Mouse (Mus musculus) hindbrain, embryonic 11.5 days (tissue): ENCODE measurements around the gene Rhbdl1. TPM values are rescaled to one million over a fixed set of nuclear protein-coding genes. Genes with fewer than 3 reads are reported as not detected.

Source experiments
- ATAC-seq: fragments of 200-750 bp; cut with Nextera tagmentation; 2 replicates; pipeline ENCODE4 v1.8.0; 2017; ENCODE audit warnings: mild to moderate bottlenecking, moderate TSS enrichment, moderate library complexity; ENCODE audit not compliant: low FRiP score
- DNase-seq: peaks from one replicate; pipeline ENCODE4 v3.0.0-alpha.2; 2015; ENCODE audit warnings: low spot score
- H3K27ac ChIP-seq: fragments of 300-500 bp; sonication (generic); 2 replicates; pipeline ENCODE4 v1.5.1; 2014; ENCODE audit warnings: mild to moderate bottlenecking, low read depth, low read length
- H3K27me3 ChIP-seq: fragments of 300-500 bp; sonication (generic); 2 replicates; pipeline ENCODE4 v1.6.1; 2014; ENCODE audit warnings: mild to moderate bottlenecking, low read length, moderate library complexity, mixed read lengths; ENCODE audit not compliant: control insufficient read depth, insufficient read depth
- H3K36me3 ChIP-seq: fragments of 300-500 bp; sonication (generic); 2 replicates; pipeline ENCODE4 v1.6.1; 2014; ENCODE audit warnings: mild to moderate bottlenecking, low read length, moderate library complexity, mixed read lengths; ENCODE audit not compliant: control insufficient read depth, insufficient read depth
- H3K4me1 ChIP-seq: fragments of 300-500 bp; sonication (generic); replicated peaks from 2 replicates; pipeline ENCODE4 v1.6.1; 2014; ENCODE audit warnings: low read length, mixed read lengths; ENCODE audit not compliant: control insufficient read depth, insufficient read depth
- H3K4me2 ChIP-seq: fragments of 300-500 bp; sonication (generic); replicated peaks from 2 replicates; pipeline ENCODE4 v1.6.1; 2014; ENCODE audit warnings: mild to moderate bottlenecking, low read depth, low read length
- H3K4me3 ChIP-seq: fragments of 300-500 bp; sonication (generic); 2 replicates; pipeline ENCODE4 v1.5.1; 2014; ENCODE audit warnings: low read depth, low read length
- H3K9ac ChIP-seq: fragments of 300-500 bp; sonication (generic); 2 replicates; pipeline ENCODE4 v1.6.1; 2014; ENCODE audit warnings: low read depth, low read length
- H3K9me3 ChIP-seq: fragments of 300-500 bp; sonication (generic); 2 replicates; pipeline ENCODE4 v1.6.1; 2016; ENCODE audit warnings: low read length; ENCODE audit not compliant: control insufficient read depth
- WGBS: fragments of 180-500 bp; shearing (Covaris S2); extraction: QIAGEN DNeasy Blood & Tissue Kit; methylation state at CpG from one replicate; pipeline ENCODE4 v1.1.7; 2014; 5-methylcytosine and 5-hydroxymethylcytosine counted together
- polyA plus RNA-seq: library from polyadenylated mRNA; unstranded; fragments of >200 nt; fragmentation: Nextera tagmentation; extraction: Ambion mirVana; gene quantifications from 2 replicates; pipeline ENCODE4 v1.2.1, GENCODE M21; 2014

Rhbdl1 gene
- polyA plus RNA-seq, 1 experiment from 2014 or later = 3.1 TPM

DNA sequence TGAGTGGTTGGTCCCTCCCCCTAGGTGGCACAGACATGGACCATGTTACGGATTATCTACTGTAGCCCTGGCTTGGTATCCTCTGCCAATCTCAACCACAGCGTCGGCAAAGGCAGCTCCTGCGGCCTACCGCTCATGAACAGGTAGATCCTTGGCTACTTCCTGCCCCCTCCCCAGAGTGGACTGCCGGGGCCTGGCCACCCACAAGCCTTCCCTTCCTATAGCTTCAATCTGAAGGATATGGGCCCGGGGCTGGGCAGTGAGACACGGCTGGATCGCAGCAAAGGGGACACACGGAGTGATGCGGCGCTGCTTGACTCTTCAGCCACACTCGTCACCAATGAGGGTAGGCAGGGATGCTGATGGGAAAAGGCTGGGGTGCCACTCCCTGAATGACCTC lies 10.1 kb downstream of the Rhbdl1 start:
- H3K27me3 ChIP-seq = no peaks in the 10 kb centered on the region
- peaks cover 30% of the 10 kb centered on the region for H3K4me1 ChIP-seq
- no peaks in the 10 kb centered on the region for H3K9me3 ChIP-seq
- no peak overlapping the region for H3K9ac ChIP-seq
- H3K4me2 ChIP-seq = no peak overlapping the region
- peaks cover 4% of the 10 kb centered on the region; the same call in 1 of the 2 replicates for H3K36me3 ChIP-seq
- no peak for ATAC-seq
- no peak for DNase-seq
- WGBS = 95% methylated on average over 13 of the region's 13 CpGs
- no peak overlapping the region for H3K27ac ChIP-seq
- H3K4me3 ChIP-seq = no peak overlapping the region

- WGBS = 97% methylated on average over 27 of the region's 27 CpGs
- H3K27ac ChIP-seq = no peak overlapping the region
- DNase-seq (no peak), ATAC-seq (no peak)
- H3K36me3 ChIP-seq = peaks cover 2% of the 10 kb centered on the region; the same call in 1 of the 2 replicates
- H3K4me1 ChIP-seq = peaks cover 23% of the 10 kb centered on the region
- H3K4me2 ChIP-seq = no peak overlapping the region
- H3K9me3 ChIP-seq = no peaks in the 10 kb centered on the region
- no peak overlapping the region for H3K4me3 ChIP-seq
- H3K9ac ChIP-seq = no peak overlapping the region
- H3K27me3 ChIP-seq = no peaks in the 10 kb centered on the region
Observed at GRCm38 (mm10) chr17:25825984-25826570, 11.0 kb downstream of the Rhbdl1 start.

- Histone ChIP-seq H3K27me3 (peaks cover 2% of the 10 kb centered on the region; the same call in 1 of the 2 replicates), H3K27ac (no peak overlapping the region), H3K36me3 (no peaks in the 10 kb centered on the region), H3K9ac (no peak overlapping the region), H3K4me3 (no peak overlapping the region), H3K4me2 (no peak overlapping the region), H3K4me1 (peaks cover 23% of the 10 kb centered on the region), H3K9me3 (no peaks in the 10 kb centered on the region)
- WGBS = 97% methylated on average over 6 of the region's 6 CpGs
- ATAC-seq (no peak), DNase-seq (no peak)
Observed at GRCm38 (mm10) chr17:25825311-25825710, 11.8 kb downstream of the Rhbdl1 start.

GRCm38 (mm10) chr17:25824362-25825142 lies 12.5 kb downstream of the Rhbdl1 start:
- peak overlapping the region; percentile 47 for H3K4me3 ChIP-seq
- peaks cover 9% of the 10 kb centered on the region; the same call in 1 of the 2 replicates for H3K27me3 ChIP-seq
- DNase-seq (no peak), ATAC-seq (no peak)
- no peak overlapping the region for H3K27ac ChIP-seq
- peaks cover 18% of the 10 kb centered on the region for H3K4me1 ChIP-seq
- no peaks in the 10 kb centered on the region for H3K9me3 ChIP-seq
- peak overlapping the region; percentile 69; the same call in 1 of the 2 replicates for H3K9ac ChIP-seq
- WGBS = 73% methylated on average over 17 of the region's 17 CpGs
- peak overlapping the region; percentile 80 for H3K4me2 ChIP-seq
- H3K36me3 ChIP-seq = no peaks in the 10 kb centered on the region

GRCm38 (mm10) chr17:25823452-25823851 lies 13.6 kb downstream of the Rhbdl1 start, which contains the start of gene Wdr24:
TSS of gene Wdr24 (plus strand) at chr17:25823627.
- peaks cover 20% of the 10 kb centered on the region for H3K27me3 ChIP-seq
- DNase-seq (peak; percentile 87), ATAC-seq (no peak)
- H3K4me2 ChIP-seq = peak within 1 kb of the TSS; percentile 80
- H3K4me1 ChIP-seq = peaks cover 15% of the 10 kb centered on the region
- H3K9me3 ChIP-seq = no peaks in the 10 kb centered on the region
- no peaks in the 10 kb centered on the region for H3K36me3 ChIP-seq
- 0 out of 2 replicates have a peak within 1 kb of the TSS, but pooled peaks have one; percentile 19 for H3K27ac ChIP-seq
- WGBS = 1% methylated on average over 18 of the region's 18 CpGs
- peak within 1 kb of the TSS; percentile 47 for H3K4me3 ChIP-seq
- H3K9ac ChIP-seq = peak within 1 kb of the TSS; percentile 69

DNA sequence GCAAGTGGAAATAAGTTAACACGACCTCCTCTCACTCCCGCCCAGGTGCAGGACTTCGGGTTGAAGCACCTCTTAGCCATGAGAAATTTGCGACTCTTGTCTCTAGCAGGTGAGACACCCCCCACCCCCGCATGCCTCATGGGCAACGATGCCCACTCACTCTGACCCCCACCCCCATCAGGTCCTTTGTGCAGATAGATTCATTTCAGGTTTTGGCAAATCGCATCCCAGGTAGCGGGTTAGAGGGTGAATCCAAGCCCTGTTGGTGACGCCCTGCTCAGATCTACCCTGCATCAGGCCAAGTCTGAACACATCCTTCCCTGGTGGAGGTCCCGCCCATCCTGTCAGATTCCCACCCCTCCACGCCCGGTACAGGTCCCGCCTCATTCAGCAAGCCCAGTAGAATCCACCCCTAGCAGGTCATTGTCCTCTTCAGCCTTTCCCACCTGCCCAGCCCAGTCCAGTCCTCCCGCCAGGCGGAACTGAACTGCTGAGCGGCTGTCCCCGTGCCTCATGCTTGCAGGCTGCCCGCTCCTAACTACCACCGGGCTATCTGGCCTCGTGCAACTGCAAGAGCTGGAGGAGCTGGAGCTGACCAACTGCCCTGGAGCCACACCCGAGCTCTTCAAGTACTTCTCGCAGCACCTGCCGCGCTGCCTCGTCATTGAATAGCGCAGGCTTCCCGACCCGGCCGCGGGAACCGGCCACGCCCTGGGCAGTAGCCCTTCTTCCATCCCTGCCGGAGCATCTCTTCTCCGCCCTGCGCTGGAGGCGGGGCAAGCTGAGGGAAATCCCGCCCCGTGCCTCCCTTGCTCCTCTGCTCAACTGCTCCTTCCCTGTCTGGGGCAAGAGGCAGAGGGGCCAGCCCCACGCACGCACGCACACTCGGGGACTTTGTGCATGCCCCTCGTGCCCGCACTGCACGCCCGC lies 18.0 kb downstream of the Rhbdl1 start:
- DNase-seq = peak; percentile 27
- Histone ChIP-seq H3K36me3 (no peaks in the 10 kb centered on the region), H3K27me3 (peaks cover 31% of the 10 kb centered on the region), H3K9me3 (no peaks in the 10 kb centered on the region), H3K4me2 (peak overlapping the region; percentile 30), H3K9ac (no peak overlapping the region), H3K27ac (no peak overlapping the region), H3K4me3 (0 out of 2 replicates have a peak overlapping the region, but pooled peaks have one; percentile 2), H3K4me1 (peaks cover 4% of the 10 kb centered on the region; the same call in 1 of the 2 replicates)
- no peak for ATAC-seq
- 7% methylated on average over 44 of the region's 46 CpGs for WGBS

- Histone ChIP-seq H3K9me3 (no peaks in the 10 kb centered on the region), H3K36me3 (no peaks in the 10 kb centered on the region), H3K27ac (no peak overlapping the region), H3K27me3 (peaks cover 31% of the 10 kb centered on the region), H3K4me2 (no peak overlapping the region), H3K4me3 (no peak overlapping the region), H3K4me1 (0 out of 2 replicates have a peak, but pooled peaks cover 2% of the 10 kb centered on the region), H3K9ac (no peak overlapping the region)
- DNase-seq (no peak), ATAC-seq (no peak)
- 87% methylated on average over 11 of the region's 11 CpGs for WGBS
Observed at GRCm38 (mm10) chr17:25817662-25818061, 19.4 kb downstream of the Rhbdl1 start.

- 3% methylated on average over 20 of the region's 20 CpGs for WGBS
- DNase-seq (peak; percentile 87), ATAC-seq (no peak)
- Histone ChIP-seq H3K27ac (no peak overlapping the region), H3K4me3 (no peak overlapping the region), H3K9ac (no peak overlapping the region), H3K4me1 (peaks cover 10% of the 10 kb centered on the region; the same call in 1 of the 2 replicates), H3K27me3 (peaks cover 13% of the 10 kb centered on the region), H3K4me2 (0 out of 2 replicates have a peak overlapping the region, but pooled peaks have one; percentile 9), H3K9me3 (no peaks in the 10 kb centered on the region), H3K36me3 (no peaks in the 10 kb centered on the region)
Observed at GRCm38 (mm10) chr17:25813471-25813870, 23.6 kb downstream of the Rhbdl1 start.
